Mouse (Mus musculus): Measurements from ENCODE around the gene Bag5.

- TF ChIP-seq CTCF (IDR thresholded peaks at IDR 0.05; ENCODE audit: borderline replicate concordance, insufficient read depth, low read length), result no peak
- no peak for TF ChIP-seq POLR2A (IDR thresholded peaks at IDR 0.05; ENCODE audit: low read depth, low read length)
Measured at GRCm38 (mm10) chr12:111660628-111661027, 52.4 kb downstream of the Bag5 start.
